Mouse (Mus musculus): ENCODE results near the gene Runx1. TPM values are rescaled to one million over a fixed set of nuclear protein-coding genes. Genes with fewer than 3 reads are reported as not detected.

The Runx1 gene
- total RNA-seq, 2 experiments from 2014 or later = 2.5 to 3.8 TPM

DNA sequence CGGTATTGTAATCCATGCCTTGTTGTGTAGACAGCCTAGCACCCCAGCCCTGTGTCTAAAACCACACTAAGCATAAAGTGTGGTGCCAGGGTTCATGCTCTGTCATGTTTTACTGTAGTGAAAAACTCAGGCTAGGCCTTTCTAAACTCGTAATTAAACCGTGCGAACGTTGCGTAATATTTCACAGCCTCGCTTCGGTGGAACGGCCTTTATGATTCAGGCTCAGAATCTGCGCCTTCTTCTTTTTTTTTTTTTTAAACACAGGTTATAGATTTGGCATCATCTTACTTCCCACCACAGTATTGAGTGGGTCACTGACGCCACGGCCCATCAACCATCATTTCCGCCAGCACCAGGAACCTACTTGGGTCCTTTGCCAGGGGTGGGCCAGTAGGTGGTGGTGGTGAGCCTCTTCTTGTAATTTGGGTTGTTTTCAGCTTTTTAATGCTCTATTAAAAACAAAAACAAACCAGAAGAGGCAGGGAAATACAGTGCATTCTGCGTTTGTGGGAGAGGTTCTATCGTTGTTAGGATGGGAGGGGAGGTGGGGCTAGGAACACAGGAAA lies 210.6 kb downstream of the Runx1 start:
- DNase-seq (ENCODE audit: low spot score) = no peak

- DNase-seq (ENCODE audit: low spot score) = no peak
Observed at GRCm38 (mm10) chr16:92612546-92612945, 213.4 kb downstream of the Runx1 start.

GRCm38 (mm10) chr16:92611641-92612149 lies 214.3 kb downstream of the Runx1 start:
- peak; percentile 76 for DNase-seq (ENCODE audit: low spot score)

- no peak for DNase-seq (ENCODE audit: low spot score)
Observed at GRCm38 (mm10) chr16:92610464-92610863, 215.5 kb downstream of the Runx1 start.

- peak; percentile 55 for DNase-seq (ENCODE audit: low spot score)
Observed at GRCm38 (mm10) chr16:92609717-92610077, 216.3 kb downstream of the Runx1 start.

DNA sequence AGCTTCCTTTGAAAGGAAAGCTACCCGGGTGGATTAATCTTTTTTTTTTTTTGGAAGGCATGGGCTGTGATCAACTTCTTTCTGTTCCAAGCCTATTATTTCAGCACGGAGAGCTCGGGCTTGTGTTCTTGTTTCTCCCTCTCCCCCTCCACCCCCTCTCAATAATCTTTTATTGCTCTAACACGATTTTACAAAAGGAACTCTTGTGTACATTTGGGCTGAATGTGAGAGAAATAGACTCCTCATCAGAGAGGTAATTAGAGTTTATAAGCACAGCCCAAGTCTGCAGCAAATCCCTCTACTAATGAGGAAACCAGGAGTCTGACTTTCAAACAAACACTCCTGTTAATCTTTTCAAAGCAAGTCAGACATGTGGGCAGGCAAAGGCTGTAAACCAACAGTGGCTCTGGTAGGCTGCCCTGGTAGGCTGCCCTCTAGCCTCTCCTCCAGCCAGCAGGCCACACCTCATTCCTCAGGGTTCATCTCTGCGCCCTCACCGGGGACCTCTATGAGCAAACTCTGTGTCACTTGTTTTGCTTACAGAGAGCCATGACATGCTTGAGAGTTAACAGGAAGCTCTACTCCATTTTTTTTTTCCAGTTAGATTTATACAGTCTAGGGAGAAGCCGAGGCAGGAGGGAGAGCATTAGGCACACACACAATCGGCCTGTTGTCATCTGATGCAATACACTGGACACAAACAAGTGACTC lies 216.8 kb downstream of the Runx1 start:
- no peak for DNase-seq (ENCODE audit: low spot score)

- DNase-seq (ENCODE audit: low spot score) = no peak
Observed at GRCm38 (mm10) chr16:92608180-92608960, 217.6 kb downstream of the Runx1 start.

DNA sequence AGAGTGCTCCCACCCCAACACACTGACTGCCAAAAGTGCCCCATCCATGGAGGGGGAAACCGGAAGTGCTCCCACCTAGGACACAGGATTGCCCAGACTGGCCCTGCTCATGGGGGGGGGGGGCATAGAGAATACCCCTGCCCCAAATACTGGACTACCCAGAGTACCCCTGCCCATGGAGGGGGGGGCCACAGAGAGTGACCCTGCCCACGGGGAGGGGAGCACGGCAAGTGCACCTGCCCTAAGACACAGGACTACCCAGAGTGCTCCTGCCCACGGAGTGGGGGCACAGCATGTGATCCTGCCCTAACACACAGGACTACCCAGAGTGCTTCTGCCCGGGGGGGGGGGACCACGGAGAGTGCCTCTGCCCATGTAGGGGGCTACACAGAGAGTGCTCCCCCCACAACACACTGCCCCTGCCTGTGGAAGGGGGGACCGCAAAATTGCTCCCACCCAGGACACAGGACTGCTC lies 219.4 kb downstream of the Runx1 start:
- DNase-seq (ENCODE audit: low spot score) = no peak

DNA sequence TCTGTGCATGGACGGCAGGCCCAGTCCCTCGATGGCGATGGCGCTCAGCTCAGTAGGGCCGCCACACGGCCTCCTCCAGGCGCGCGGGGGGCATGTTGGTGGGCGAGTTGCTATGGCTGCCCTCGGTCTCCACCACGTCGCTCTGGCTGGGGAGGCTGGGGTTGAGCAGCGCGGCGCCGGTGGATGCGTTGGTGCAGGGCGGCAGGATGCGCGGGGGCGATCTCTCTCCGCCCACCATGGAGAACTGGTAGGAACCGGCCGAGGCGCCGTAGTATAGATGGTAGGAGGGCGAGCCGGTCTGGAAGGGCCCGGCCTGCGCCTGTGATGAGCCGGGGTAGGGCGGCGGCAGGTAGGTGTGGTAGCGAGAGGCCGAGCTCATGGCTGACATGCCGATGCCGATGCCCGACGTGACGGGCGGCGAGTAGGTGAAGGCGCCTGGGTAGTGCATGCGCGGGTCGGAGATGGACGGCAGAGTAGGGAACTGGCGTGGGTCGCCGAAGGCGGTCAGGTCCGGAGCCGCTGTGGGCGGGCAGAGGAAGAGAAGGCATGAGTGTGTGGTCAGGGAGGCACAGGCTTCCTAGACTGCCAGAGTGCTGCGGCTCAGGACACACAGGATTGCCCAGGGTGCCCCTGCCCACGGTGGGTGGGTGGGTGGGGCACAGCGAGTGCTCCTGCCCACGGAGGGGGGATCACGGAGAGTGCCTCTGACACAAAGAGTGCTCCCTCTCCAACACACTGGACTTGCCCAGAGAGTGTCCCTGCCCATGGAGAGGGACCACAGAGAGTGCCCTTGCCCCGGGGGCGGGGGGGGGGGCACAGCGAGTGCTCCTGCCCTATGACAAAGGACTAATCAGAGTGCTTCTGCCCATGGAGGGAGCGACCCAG lies 220.1 kb downstream of the Runx1 start:
- no peak for DNase-seq (ENCODE audit: low spot score)

DNA sequence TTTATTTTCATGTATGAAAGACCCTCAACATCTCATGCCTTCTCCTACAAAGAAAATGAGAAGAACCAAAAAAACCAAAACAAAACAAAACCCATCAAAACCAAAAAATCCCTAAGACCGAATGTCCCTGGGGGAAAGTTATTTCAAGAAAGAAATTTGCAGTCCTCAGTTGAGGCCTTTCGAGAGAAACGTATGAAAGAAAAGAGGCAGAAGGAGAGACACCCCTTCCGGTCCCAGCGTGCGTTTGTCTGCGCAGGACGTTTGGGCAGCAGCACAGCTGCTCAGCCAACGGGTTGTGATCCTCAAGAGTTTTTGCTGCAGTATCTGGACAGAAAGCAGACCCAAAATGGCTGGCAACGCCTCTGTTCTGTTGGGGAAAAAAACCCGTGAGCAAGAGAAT lies 223.4 kb downstream of the Runx1 start:
- no peak for DNase-seq (ENCODE audit: low spot score)

DNA sequence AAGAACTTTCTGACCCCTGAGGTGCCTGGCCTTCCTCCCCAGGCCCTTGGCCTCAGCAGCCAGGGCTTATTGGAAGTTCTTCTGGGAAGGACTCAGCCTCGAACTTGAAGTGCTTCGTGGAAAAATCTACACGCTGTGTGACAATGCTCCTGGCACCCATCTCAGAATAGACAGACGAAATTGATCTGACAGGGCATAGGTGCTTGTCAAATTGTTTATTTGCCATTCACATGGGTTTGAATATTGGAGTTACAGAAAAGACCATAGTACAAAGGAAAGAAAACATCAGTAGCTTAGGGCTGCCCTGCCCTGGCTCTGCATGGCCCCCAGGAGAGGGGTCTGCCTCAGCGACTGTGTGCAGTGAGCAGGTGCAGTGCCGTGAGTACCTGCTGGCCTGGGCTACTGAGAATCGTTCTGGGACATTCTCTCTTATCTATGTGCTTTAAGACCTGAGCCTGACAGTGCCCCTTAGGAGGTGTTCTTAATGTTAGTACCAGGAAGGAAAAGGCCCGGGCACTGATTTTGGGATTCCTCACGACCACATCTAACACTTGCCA lies 224.6 kb downstream of the Runx1 start:
- DNase-seq (ENCODE audit: low spot score) = no peak

DNA sequence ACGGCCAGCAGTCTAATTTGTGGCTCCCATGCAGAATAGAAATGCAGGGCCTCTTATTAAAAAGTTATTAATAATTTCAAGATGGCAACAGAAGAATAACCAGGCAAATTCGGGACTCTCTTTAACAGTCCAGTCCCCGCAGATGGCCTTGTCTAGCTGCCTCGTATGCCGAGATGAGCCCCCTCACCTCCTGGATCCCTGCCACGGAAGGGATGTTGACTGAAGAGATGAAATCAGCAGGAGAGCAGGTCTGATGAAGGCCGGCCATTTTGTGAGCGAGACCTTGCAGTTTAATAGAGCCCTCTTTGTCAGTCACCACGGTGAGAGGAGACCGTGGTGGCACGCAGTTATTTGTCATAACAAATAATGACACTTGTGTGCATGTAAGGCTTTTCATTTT lies 226.5 kb downstream of the Runx1 start:
- no peak for DNase-seq (ENCODE audit: low spot score)

DNA sequence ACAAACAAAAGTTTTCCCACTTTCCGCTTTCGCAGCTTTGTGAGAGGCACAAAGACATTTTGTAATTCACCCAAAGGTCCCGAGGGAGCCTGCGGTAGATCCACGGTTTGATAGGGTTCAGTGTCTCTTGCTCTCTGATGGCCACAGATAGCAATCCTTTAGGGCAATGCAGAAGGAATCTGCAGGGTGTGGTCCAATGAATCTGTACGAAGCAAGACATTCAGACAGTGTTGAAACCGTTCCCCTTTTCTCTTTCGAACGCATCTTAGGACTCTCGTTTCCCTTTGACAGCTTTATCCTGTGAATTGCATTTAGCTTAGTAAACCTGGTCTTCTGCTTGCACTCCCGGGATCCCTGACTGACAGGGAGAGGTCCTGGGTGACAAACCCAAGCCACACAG lies 228.3 kb downstream of the Runx1 start:
- no peak for DNase-seq (ENCODE audit: low spot score)

GRCm38 (mm10) chr16:92592207-92592606 lies 233.7 kb downstream of the Runx1 start:
- no peak for DNase-seq (ENCODE audit: low spot score)

DNA sequence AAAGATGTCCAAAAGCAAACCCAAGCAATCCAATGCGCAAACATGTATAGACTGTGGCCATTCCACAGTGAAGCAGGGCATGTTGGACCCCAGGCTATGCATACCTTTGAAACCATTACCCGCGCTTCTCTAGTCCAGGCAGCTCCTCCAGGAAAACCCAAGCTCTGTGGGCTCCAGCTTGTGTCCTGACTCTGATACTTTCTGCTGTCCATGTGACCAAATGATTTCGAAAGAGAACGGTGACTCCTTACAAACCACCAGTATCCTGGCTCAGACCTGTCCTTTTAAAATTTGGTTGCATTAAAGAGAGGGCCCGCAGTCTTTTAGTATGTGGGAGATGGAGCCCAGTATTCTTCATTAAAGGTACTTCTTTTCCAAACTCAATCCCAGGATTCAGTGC lies 234.2 kb downstream of the Runx1 start:
- DNase-seq (ENCODE audit: low spot score) = no peak

- no peak for DNase-seq (ENCODE audit: low spot score)
Observed at GRCm38 (mm10) chr16:92587836-92588235, 238.1 kb downstream of the Runx1 start.

DNA sequence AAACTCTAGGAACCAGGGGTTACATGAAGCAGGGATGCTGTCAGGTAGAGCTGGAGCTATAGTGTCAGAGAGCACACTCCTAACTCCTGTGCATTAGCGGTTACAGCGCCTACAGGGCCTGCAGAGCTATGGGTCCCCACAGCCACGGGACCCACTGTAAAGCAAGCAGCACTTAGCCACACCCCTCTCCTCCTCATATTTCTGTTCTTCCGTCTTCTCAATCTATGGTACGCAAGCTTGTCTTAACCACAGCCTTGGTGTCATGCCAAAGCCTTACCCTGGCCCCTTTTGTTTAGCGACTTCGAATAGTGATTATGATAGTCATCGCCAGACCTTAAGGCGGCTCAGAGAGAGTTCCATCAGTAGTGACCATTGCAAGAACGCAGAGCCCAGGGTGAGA lies 244.2 kb downstream of the Runx1 start:
- no peak for DNase-seq (ENCODE audit: low spot score)

DNA sequence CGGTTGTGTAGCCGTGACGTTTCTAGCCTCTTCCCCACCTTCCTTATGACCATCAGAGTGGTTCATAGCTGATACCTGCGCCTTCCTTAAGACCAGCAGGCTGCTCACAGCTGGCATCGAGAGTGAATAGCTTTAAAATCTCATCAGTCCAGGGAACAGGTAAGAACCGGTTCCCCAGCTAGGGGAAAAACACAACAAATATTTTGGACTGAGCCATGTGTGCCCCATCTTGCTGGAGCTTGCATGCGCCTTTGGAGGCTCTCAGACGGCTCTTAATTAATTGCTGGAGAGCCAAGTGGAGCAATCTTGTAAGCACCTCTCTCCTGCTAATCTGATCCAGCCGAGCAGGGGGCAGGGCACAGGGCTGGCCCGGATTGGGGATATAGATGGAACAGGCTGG lies 245.0 kb downstream of the Runx1 start:
- no peak for DNase-seq (ENCODE audit: low spot score)

- no peak for DNase-seq (ENCODE audit: low spot score)
Observed at GRCm38 (mm10) chr16:92578915-92579653, 246.9 kb downstream of the Runx1 start.

- no peak for DNase-seq (ENCODE audit: low spot score)
Observed at GRCm38 (mm10) chr16:92577381-92577780, 248.6 kb downstream of the Runx1 start.
